Mouse (Mus musculus) heart, postnatal 0 days (tissue): Measurements from ENCODE around the gene Ttc25.

ENCODE experiments used
- CTCF ChIP-seq: IDR thresholded peaks from 2 replicates; pipeline ENCODE4 v1.5.1; 2016; ENCODE audit warnings: antibody characterized with exemption, control low read depth, low read depth
- EP300 ChIP-seq: IDR thresholded peaks from 2 replicates; pipeline ENCODE4 v1.6.1; 2016; ENCODE audit warnings: antibody characterized with exemption, low read depth

DNA sequence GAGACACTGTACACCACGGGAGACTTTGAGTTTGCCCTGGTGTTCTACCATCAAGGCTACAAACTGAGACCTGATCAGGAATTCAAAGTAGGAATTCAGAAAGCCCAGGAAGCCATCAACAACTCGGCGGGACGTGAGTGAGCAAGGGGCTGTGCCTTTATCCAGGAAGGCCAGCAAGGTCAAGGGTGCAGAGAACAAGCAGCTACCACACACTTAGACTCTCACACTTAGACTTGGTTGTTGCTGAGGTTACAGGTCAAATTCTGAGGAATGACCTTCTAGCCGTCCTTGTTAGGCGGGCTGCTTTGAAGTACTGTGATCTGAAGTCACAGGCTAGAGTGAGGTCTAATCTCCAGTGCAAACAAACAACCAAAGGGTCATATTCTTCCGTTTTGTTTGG, 14.1 kb downstream of the Ttc25 start:
- no peak for TF ChIP-seq EP300
- TF ChIP-seq CTCF: no peak
